Mouse (Mus musculus) left cerebral cortex, adult 8-10 months (tissue): ENCODE measurements around the gene Ggt1. TPM values are rescaled to one million over a fixed set of nuclear protein-coding genes. Genes with fewer than 3 reads are reported as not detected.
"Not testable (repeated sequence)": the region's sequence is repeated elsewhere in the genome, so short reads cannot be mapped to it uniquely, and the experiment has no call there.

ENCODE experiments used
- DNase-seq, 2 experiments: peaks; one replicate each; pipeline ENCODE4 v3.0.0; 2022; ENCODE audit warnings: low spot score in 2 of 2
- total RNA-seq, 4 experiments: library from RNA; stranded (reverse); gene quantifications; 2 replicates each; pipeline ENCODE4 v1.2.4; 2022

Ggt1 gene
- total RNA-seq, 4 experiments from 2014 or later: 2.3 to 5.5 (median 4.5) TPM

DNA sequence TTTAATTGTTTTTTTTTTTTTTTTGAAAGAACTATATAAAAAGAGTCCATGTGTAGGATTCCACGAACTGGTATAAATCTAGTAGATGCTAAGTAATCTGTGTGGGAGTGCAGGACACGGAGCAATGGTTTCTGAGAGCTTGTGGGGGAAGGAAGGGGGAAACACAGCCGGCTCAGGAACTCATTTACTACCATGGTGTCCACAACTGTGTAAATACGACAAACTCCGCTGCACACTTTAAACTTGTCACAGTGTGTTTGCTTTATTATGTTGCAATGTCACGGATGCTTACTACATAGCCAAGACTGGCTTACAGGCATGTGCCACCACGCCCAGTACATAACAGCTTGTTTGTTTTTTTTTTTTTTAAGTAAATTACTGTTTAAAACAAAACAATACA is 11.5 kb upstream of the Ggt1 start:
- no peak for DNase-seq

DNA sequence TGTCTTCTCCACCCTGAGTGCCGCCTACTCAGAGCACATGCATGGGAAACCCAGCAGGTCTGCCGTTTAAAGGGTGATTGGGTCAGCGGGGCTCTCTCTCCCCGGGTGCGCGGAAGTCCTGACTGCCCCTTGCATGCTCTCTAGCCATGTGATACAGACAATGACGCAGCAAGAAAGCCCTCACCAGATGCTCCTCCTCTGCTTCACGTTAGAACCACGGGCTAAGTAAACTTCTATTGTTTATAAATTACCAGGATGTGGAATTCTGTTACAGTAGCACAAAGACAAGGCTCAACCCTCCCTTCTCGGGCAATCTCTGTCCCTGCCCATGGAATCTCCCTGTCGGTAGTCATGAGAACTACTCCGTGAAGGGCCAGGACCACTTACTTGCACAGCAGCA is 10.2 kb upstream of the Ggt1 start:
- DNase-seq: no peak

DNA sequence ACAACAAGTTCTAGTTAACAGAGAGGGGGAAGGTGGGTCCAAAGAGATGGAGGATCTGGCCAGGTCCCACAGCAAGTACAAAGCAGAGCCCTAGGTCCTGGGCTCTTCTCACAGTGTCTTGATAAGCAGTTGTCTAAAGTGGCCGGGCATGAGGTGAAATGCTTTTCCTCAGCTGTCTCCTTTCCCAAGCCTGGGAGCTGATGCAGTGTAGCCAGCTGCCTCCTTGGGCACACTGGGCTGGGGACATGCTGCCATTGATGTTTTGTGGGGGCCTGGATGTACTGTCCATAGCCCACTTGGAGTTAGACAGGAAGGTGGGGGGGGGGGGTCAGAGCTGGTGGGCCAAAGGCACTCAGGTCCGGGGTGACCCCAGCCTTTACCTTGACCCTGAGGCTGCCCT is 9.3 kb upstream of the Ggt1 start:
- no peak for DNase-seq

DNA sequence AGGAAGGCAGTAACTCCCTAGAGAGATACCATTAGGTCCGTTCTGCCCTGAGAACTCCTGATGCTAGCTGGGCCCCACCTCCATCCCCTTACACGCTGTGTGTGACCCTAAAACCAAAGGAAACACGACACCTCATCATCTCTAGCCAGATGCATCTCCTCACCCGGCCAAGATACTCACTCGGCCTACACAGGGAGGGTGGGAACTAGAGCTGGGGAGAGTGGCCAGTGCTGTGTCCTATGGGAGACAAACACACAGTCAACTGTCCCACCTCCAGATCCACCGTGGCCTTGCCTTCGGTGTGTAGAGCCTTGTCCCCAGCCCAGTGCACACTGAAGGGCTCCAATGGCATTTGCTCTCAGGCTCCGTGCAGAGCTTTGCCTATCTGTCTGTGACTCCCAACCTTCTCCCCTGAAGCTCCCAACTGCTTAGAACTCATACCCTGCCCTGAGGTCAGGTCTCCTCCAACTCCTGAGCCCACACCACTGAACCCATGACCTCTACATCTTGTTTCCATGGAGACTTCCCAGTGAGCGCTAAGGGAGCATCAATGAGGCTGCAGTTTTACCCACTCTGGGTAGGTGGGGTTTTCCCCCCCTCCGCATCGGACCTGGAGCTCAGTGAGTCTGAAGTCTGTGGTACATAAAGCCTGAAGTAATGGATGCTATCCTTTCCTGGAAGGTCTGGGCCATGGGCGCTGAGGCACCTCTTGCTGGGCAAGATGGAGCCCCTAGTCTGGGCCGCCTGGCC is 8.5 kb upstream of the Ggt1 start:
- DNase-seq: no peak

DNA sequence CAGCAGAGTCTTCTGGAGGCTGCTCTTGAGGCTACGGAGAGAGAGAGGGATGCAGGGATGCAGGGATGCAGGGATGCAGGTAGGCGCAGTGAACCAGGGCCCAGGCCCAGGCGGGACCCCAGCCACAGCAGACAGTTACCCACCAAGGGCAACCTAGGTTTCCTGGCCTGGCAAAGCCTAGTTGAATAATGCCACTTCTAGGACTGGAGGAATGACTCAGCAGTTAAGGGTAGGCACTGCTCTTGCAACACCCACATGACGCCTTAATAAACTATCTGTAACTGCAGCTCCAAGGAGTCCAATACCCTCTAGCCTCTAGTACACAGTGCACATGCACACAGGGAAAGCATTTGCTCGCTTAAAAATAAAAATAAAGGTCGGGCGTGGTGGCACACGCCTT is 7.3 kb upstream of the Ggt1 start:
- DNase-seq: no peak

DNA sequence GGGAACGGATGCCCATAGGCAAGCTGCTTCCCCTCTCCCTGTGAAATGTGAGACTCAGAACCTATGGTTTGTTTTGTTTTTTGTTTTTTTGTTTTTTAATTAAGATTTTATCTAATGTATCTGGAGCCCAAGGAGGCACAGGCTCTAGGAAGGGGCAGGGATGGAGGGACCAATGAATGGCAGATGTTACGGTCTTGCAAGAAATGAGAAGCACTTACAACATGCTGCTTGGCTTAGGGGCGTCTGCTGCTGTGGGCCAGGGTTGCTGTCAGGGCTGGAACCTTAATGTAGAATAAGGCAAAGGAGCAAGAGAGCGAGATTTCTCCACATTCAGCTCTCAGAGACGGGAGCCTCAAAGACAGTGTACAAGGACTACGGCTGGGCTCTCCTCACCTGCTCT is 5.8 kb upstream of the Ggt1 start:
- no peak for DNase-seq

DNA sequence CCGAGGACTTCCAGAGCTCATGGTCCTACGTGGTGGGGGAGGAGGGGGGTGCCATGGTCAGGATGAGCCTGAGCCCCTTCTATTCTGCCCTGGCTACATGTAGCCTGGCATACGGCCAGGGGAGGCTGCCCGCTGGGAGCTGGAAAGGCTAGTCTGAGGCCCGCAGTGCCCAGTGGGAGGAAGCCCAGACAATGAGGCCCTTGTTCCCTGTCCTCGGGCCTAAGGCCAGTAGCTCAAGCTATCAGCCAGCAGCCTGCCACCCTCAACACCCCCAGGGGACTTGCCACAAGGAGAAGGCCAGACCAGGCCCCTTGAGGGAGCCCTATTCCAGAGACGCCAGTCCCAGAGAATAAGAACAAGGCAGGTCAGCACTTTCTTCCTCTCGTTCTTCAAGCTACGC is 5.4 kb upstream of the Ggt1 start:
- DNase-seq: peak; percentile 26 to 87

DNA sequence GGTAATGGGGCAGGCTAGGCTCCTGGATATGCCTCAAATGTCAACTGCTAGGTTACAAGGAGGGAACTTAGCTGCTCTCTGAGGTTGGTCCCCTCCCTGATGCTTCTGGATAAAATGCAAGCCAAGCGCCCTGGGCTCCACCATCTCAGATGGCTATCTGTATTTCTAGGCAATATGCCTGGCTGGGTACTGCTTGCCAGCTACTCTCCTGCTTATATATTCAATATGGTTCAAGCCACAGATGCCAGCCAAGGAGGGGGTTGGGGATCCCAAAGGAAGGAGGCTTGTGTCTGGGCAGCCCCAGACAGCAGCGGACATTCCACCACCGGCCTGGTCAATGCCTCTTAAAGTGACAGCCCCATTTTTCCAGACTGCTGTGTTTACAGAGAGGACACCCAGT is 2.9 kb upstream of the Ggt1 start:
- peak in 1 of 2 experiments; percentile 39 for DNase-seq

DNA sequence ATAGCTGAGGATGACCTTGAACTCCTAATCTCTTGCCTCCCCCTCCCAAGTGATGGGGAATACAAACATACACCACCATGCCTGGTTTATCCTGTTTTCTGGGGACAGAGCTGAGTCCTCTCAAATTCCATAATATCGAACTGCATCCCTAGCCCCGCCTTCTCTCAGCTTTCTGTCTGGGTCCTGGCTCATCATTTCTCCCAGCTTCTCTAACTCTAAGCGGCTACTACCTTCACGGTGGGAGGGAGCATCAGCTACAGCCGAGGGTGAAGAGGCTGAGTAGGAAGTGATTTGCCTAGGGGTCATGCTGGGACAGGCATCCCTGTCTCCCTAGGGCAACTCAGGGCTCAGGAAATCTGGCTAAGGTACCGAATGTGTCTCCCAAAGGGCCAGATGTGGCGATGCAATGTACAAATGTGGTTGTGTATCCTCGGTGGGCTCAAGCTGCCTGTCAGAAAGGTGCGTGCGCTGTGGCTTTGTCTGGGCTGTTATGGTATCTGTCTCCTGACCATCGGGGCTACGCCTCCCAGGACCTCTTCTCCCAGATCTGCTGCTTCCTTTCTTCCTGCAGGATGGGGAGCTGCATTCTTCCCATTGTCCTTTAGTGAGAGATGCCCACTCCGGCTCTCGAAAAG is 2.2 kb upstream of the Ggt1 start:
- no peak for DNase-seq

DNA sequence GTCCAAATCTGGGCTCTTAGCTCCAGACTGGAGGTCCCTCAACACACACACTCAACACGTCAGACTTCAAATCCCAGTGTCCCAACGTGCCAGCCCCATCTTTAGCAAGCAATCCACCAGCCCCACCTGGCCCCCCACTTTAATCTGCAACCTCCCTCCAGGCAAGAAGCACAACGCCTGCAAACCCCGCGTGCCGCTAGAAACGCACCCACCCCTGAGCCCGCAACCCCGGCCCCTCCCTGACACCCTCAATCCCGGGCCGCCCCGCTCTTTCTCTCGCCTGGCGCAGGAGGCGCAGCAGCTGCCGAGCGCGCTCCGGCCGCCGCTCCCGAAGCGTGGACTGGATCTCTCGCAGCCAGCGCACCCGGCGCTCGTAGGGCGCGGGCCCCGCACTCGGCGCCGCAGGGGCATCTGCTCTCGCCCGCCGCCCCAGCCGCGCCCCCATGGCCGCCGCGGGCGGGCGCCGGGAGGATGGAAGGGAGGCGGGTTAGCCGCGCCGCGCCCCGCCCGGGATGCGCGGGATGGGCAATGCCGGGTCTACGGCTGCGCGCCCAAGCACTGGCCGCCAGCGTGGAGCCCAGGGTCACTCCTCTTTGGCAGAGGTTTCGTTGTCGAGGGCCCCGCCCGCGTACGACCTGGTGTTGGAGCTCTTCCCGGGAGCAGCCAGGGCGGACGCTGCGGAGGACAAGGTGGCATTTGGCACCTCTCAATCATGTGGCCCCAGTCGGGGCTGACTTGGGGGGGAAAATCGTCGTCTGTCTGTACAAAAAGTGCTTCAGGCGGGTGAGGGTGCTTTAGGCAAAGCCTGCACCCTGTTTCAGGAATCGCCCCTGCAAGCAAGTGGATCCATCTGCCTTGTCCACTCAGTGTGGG is 1.5 kb upstream of the Ggt1 start, which contains the start of gene Lrrc75b:
Gene Lrrc75b (minus strand): TSS at position 655 of the 873 bp plus-strand sequence.
- peak in 1 of 2 experiments; percentile 27 for DNase-seq

DNA sequence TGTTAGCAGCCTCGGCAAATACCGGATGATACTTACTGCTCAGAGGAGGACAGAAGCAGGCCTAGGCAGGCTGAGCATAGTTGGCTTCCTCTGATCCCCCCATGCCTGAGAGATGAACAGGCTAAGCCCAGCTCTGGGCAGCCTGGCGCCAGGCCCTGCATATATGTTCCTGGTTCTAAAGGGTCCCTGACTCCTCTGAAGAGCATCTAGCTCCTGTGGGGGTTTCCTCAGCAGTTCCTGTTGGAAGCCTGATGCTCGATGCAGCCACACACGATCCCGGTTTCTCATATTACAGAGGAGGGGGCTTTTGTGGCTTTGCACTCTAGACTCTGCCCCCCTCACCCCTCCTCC is 880 bp upstream of the Ggt1 start:
- DNase-seq: no peak

DNA sequence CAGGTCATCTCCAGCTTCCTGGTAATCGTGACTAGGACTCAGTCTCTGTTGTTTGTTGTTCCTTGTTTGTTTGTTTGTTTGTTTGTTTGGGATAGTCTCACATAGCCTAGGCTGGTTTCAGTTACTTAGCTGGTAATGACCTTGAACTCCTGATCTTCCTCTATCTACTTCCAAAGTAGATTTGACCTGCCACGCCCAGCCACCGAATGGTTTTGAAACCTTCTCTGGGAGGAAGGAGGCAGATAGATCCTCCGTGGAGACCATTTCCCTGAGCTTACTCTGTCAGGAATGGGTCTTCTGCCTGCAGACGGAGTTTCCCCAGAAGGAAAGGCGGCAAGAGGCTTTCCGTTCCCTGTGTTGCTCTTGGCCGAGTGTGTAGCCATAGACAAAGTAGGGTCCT is 1.2 kb downstream of the Ggt1 start:
- DNase-seq: no peak

DNA sequence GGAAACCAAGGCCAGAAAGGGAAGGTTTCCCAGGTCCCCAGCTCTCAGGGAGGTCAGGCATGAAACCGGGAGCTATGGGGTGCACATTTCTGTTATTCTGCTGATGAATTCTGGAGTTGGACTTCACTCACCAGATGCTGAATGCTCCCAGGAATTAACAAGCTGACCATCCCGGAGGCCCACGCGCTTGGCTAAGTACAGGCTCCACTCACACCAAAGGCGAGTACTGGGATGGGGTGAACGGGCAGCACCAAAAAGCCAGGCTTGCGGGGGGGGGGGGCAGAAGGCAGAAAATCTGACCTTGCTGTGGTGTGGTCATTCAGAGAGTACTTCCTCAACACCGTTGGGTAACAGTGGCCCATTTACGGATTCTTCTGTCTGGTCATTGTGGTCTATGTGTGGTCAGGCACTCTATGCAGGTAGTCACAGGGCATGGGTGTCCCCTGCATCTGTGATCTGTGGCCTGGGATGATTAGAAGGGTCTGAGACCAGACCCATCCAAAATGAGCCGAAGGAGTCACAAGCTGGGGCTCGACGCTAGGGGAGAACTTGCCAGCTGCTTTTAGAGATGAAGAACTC is 3.4 kb downstream of the Ggt1 start:
- DNase-seq: no peak

DNA sequence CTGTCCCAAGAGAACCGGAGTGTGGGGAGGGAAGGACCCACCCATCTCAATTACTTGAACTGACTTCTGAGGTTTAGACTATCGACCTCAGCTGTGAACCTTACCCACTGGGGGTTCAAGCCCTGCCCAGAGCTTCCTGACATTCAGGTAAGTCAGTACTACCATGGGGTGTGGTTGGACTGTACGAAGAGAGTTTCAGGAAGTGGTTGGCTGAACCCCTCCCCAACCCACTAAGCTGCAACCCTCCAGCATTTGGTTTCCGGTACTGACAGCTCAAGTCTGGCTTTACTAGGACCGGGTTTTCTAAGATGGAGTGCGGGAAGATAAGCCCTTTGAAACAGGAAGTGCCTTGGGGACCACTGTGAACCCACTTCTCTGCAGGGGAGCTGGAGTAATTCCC is 4.0 kb downstream of the Ggt1 start:
- DNase-seq: no peak

DNA sequence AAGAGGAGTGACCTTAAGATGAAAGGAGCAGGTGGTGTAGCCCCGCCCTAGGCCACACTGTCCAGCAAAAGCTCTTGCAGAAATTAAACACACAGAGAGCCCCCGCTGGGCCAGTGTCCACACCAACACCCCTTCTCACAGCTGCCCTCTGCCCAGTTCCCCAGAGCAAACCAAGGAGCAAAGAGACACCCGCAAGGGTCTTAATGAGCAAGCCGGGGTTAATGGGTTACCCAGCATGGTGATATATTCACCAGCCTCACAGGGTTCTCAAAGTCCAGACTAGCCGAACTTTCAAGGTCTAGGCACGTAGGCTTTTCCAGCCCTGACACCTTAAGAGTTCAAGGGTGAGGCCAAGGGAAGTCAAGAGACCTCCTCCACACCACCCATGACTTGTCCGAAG is 4.5 kb downstream of the Ggt1 start:
- DNase-seq: no peak

DNA sequence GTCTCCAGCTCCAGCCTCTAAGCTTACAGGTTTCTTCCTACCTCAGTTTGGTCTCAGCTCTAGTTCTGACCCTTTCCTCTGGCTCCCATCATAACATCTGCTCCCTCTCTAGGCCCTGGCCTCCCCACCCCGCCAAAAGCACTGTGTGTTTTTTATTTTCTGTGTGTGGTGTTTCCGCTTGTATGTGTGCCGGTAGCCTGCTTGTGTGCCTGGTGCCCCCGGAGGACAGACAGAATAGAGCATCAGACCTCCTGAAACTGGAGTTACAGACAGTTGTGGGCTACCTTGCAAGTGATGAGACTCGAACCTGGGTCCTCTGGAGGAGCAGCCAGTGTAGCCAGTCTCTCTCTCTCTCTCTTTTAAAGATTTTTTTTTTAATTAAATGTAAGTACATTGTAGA is 4.9 kb downstream of the Ggt1 start:
- no peak for DNase-seq

DNA sequence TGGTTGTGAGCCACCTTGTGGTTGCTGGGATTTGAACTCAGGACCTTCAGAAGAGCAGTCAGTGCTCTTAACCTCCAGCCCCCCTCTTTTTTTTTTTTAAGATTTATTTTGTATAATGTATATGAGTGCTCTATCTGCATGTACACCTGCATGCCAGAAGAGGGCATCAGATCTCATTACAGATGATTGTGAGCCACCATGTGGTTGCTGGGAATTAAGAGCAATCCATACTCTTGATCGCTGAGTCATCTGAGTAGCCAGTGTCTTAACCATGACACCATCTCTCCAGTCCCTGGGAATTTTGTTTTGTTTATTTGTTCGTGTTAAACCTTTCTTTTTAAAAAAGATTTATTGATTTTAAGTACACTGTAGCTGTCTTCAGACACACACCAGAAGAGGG is 5.4 kb downstream of the Ggt1 start:
- not testable (repeated sequence) for DNase-seq

DNA sequence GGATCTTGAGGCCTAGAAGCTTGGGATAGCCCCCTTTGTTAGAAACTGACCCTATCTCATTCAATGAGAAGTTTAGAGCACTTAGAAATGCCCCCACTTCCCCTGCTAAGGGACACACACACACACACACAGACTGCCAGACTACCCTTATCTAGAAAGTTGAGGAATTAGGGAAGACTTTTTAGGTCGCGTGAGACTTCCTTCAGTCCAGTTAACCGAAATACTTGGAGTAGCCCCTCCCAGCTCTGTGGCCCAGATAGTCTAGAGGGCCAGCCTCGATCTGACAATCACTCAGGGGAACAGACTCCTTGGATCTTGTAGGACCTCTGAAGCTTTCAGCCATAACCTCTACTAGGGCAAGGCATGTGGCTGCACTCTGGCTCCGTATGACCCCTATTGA is 6.6 kb downstream of the Ggt1 start:
- DNase-seq: no peak

DNA sequence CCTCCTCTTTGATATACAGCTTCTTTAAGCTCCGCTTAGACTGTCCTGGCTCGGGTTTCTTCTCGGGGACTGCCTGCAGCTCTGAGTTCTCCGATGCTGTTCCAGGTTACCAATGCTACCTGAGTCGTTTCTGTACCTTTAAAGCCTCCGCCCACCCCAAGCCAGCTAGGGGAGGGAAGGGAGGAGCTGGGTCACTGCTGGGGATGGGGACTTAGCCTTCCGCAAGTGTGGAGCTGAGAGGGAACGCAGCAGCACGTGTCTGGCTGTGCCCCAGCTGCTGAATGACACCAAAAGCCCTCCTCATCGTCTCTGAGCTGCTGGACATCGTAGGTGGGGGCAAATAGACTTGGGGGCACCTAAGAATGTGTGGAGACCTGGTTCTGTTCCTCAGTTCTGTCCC is 7.0 kb downstream of the Ggt1 start:
- no peak for DNase-seq

DNA sequence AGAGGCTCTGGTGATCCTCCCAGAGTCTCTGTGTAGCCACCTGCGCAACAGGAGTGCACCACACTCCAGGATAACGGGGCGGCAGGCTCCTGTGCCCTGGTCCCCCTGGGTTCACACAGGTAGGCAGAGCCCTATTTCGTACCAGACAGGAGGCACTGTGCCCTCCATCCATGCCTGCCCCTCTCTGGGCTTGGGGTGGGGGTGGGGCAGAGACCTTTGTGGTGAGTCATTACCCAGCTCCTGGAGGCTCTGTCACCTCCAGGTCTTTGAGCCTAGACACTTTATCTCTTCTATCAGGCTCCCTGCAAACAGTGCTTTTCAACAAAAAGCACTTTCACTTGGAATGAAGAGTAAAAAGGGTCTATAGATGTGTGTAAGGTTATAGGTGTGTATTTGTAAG is 7.4 kb downstream of the Ggt1 start:
- no peak for DNase-seq

DNA sequence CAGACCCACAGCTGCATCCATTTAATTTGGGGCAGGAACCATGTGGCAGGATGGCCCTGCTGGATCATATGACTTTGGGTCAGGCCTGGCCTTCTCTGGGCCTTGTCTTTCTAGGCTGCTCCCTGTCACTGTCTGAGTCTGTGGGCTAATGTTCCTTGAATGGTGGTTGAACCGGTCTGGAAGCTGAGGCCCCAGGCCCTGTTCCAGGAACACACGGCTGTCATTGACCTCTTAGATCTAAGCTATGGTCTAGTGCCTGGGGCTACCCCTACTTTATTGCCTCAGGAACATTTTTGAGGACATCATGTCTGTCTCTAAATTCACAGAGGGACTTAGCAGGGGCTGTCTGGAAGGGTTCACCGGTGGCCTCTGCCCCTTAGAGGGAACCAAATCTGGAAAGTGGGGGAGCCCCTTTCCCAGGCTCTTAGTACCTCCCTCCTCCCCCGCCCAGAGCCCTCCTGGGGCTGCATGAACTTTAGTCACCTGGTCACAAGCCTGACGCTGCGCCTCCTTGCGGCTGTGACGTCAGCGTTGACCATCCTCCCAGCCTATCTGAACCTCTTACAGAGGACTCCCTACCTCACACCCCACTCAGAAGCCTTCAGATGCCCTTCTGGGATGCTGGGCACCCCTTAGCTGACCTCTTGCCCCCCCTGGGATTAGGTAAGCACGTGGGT is 9.7 kb downstream of the Ggt1 start:
- DNase-seq: no peak
